30 mouse cellular contexts compared by ENCODE assay signal in the genomic region with DNA sequence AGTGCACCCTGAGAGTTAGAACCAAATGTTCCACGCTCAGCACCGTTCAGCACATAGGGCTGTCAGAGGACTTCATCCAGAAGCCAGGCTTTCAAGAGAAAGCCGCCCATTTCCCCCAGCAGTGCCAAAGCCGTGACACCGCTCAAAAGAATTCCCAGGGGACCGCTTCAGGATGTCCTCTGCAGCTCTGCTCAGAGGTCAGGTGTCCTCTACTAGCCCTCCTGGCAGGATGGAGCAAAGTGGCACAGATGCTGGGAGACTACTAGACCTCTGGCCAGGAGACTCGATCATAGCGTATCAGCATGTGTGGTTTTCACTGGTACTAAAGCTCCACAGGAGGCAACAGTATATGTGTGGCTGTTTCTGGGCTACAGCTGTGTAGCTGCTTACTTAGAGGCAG. TPM values are rescaled to one million over a fixed set of nuclear protein-coding genes. Genes with fewer than 3 reads are reported as not detected.
A peak's percentile ranks its signal among the peaks of the same experiment; 100 is the strongest.
DNase-seq lines count a peak whose midpoint lies in the region; ATAC-seq lines count a peak whose summit lies in the region.
"Had no signal": no experiment of that assay in that cellular context is flagged by ENCODE, and none has a peak within 500 bp of the region (broad histone marks: within the 10 kb centered on the region; RNA-seq: fewer than 3 reads in every experiment).

No protein-coding gene starts in this region.

- peak; percentile 10 for DNase-seq in cerebellum, adult 11-12 months
- DNase-seq in cerebellum, postnatal 36 days, result no peak
- peak; percentile 86 for DNase-seq in heart, adult 11 months
- DNase-seq in kidney, postnatal 14 days, result peak; percentile 32
- DNase-seq in kidney, postnatal 4 days, result no peak
- DNase-seq in midbrain, embryonic 11.5 days (ENCODE audit: low spot score, missing footprints), result peak; percentile 56
- DNase-seq: adrenal gland, postnatal 25 days; B cell, adult 2 months; cerebellum, adult 18-20 months; cerebellum, postnatal 10 days; embryo, embryonic 11 days; gastrocnemius, postnatal 25 days; heart, adult 2 months had no signal

- H3K4me2 ChIP-seq in heart, embryonic 11.5 days, result no peak overlapping the region
- H3K4me2 ChIP-seq in midbrain, embryonic 11.5 days, result no peak overlapping the region
- H3K4me2 ChIP-seq in midbrain, embryonic 13.5 days (replicated peaks), result no peak overlapping the region
- H3K4me2 ChIP-seq: embryonic facial prominence, embryonic 13.5 days; forebrain, embryonic 12.5 days; forebrain, embryonic 15.5 days; hindbrain, embryonic 12.5 days; hindbrain, embryonic 15.5 days had no signal

- no peak for ATAC-seq in heart, embryonic 11.5 days (replicated peaks; ENCODE audit: insufficient number of reproducible peaks, low FRiP score, low TSS enrichment)
- no peak for ATAC-seq in midbrain, embryonic 11.5 days (ENCODE audit: low FRiP score)
- ATAC-seq in midbrain, embryonic 13.5 days, result no peak
- ATAC-seq: forebrain, embryonic 15.5 days; Patski had no signal

- peaks cover 6% of the 10 kb centered on the region; the same call in 1 of the 2 replicates for H3K4me1 ChIP-seq in heart, embryonic 11.5 days (ENCODE audit: control insufficient read depth, insufficient read depth, low read length)
- H3K4me1 ChIP-seq in midbrain, embryonic 11.5 days (ENCODE audit: control insufficient read depth, insufficient read depth, low read length), result peaks cover 16% of the 10 kb centered on the region
- peaks cover 26% of the 10 kb centered on the region for H3K4me1 ChIP-seq in midbrain, embryonic 13.5 days (replicated peaks)

- 75% methylated on average over 8 of the region's 8 CpGs for WGBS in heart, embryonic 11.5 days (ENCODE audit: insufficient replicate concordance)
- WGBS in midbrain, embryonic 11.5 days, result 88% methylated on average over 8 of the region's 8 CpGs
- 84% methylated on average over 8 of the region's 8 CpGs for WGBS in midbrain, embryonic 13.5 days

- no peaks in the 10 kb centered on the region for H3K36me3 ChIP-seq in heart, embryonic 11.5 days (ENCODE audit: control insufficient read depth, insufficient read depth, low read length)
- no peaks in the 10 kb centered on the region for H3K36me3 ChIP-seq in midbrain, embryonic 11.5 days (ENCODE audit: control insufficient read depth, insufficient read depth, low read length)
- peaks cover 16% of the 10 kb centered on the region for H3K36me3 ChIP-seq in midbrain, embryonic 13.5 days
- H3K36me3 ChIP-seq: G1E had no signal

- no peaks in the 10 kb centered on the region for H3K27me3 ChIP-seq in heart, embryonic 11.5 days (ENCODE audit: control insufficient read depth, insufficient read depth, low read length)
- H3K27me3 ChIP-seq in midbrain, embryonic 11.5 days (ENCODE audit: control insufficient read depth, insufficient read depth, low read length), result no peaks in the 10 kb centered on the region
- no peaks in the 10 kb centered on the region for H3K27me3 ChIP-seq in midbrain, embryonic 13.5 days
- H3K27me3 ChIP-seq: CH12.LX; embryonic facial prominence, embryonic 13.5 days; forebrain, embryonic 12.5 days; forebrain, embryonic 15.5 days; hindbrain, embryonic 12.5 days; hindbrain, embryonic 15.5 days; Patski had no signal

- no peaks in the 10 kb centered on the region for H3K9me3 ChIP-seq in heart, embryonic 11.5 days (replicated peaks; ENCODE audit: control insufficient read depth, low read length)
- no peaks in the 10 kb centered on the region for H3K9me3 ChIP-seq in midbrain, embryonic 11.5 days (ENCODE audit: control insufficient read depth, low read length)
- H3K9me3 ChIP-seq in midbrain, embryonic 13.5 days, result no peaks in the 10 kb centered on the region
- H3K9me3 ChIP-seq: embryonic facial prominence, embryonic 10.5 days; embryonic facial prominence, embryonic 13.5 days; forebrain, embryonic 12.5 days; forebrain, embryonic 15.5 days; G1E; heart, embryonic 10.5 days; hindbrain, embryonic 12.5 days; hindbrain, embryonic 15.5 days had no signal

- no peak overlapping the region for H3K9ac ChIP-seq in heart, embryonic 11.5 days (ENCODE audit: low read depth, low read length)
- H3K9ac ChIP-seq in midbrain, embryonic 11.5 days (ENCODE audit: low read length), result no peak overlapping the region
- H3K9ac ChIP-seq in midbrain, embryonic 13.5 days (replicated peaks), result no peak overlapping the region
- H3K9ac ChIP-seq: embryonic facial prominence, embryonic 13.5 days; forebrain, embryonic 12.5 days; forebrain, embryonic 15.5 days; hindbrain, embryonic 12.5 days; hindbrain, embryonic 15.5 days had no signal

- H3K4me3 ChIP-seq in heart, embryonic 11.5 days (ENCODE audit: low read depth, low read length), result no peak overlapping the region
- H3K4me3 ChIP-seq in midbrain, embryonic 11.5 days (ENCODE audit: low read depth, low read length), result no peak overlapping the region
- no peak overlapping the region for H3K4me3 ChIP-seq in midbrain, embryonic 13.5 days (replicated peaks)
- H3K4me3 ChIP-seq: embryonic facial prominence, embryonic 10.5 days; embryonic facial prominence, embryonic 13.5 days; erythroblast, embryonic 14.5 days; forebrain, embryonic 12.5 days; forebrain, embryonic 15.5 days; heart, adult 2 months; heart, embryonic 10.5 days; hindbrain, embryonic 12.5 days; hindbrain, embryonic 15.5 days had no signal

- no peak overlapping the region for H3K27ac ChIP-seq in heart, embryonic 11.5 days (ENCODE audit: low read depth, low read length)
- H3K27ac ChIP-seq in midbrain, embryonic 11.5 days (ENCODE audit: low read depth, low read length), result no peak overlapping the region
- H3K27ac ChIP-seq in midbrain, embryonic 13.5 days, result no peak overlapping the region
- H3K27ac ChIP-seq: embryonic facial prominence, embryonic 10.5 days; embryonic facial prominence, embryonic 13.5 days; forebrain, embryonic 12.5 days; forebrain, embryonic 15.5 days; heart, adult 2 months; heart, embryonic 10.5 days; hindbrain, embryonic 12.5 days; hindbrain, embryonic 15.5 days had no signal

RNA-seq across cellular contexts. Expression of gene Atp6v0e2, which starts 2.5 kb away (rescaled TPM):
- 19.8 and 24.1 TPM in 2 replicates for polyA plus RNA-seq in heart, embryonic 11.5 days (2014; fragmentation: Nextera tagmentation; extraction: Ambion mirVana)
- 64.4 and 71.4 TPM in 2 replicates for polyA plus RNA-seq in midbrain, embryonic 11.5 days (2014; fragmentation: Nextera tagmentation; extraction: Ambion mirVana)
- polyA plus RNA-seq in midbrain, embryonic 13.5 days (2015; fragmentation: Nextera tagmentation; extraction: Ambion mirVana), result 174 and 176 TPM in 2 replicates
- polyA plus RNA-seq: erythroblast, embryonic 14.5 days; G1E had no signal

RNA-seq across cellular contexts. Expression of gene Lrrc61, which starts 19.7 kb away (rescaled TPM):
- 6.6 and 9.6 TPM in 2 replicates for polyA plus RNA-seq in heart, embryonic 11.5 days (2014; fragmentation: Nextera tagmentation; extraction: Ambion mirVana)
- polyA plus RNA-seq in midbrain, embryonic 11.5 days (2014; fragmentation: Nextera tagmentation; extraction: Ambion mirVana), result 15.5 and 15.9 TPM in 2 replicates
- polyA plus RNA-seq in midbrain, embryonic 13.5 days (2015; fragmentation: Nextera tagmentation; extraction: Ambion mirVana), result 20.8 and 21.2 TPM in 2 replicates
- polyA plus RNA-seq: G1E had no signal

RNA-seq across cellular contexts. Expression of gene Rarres2, which starts 37.7 kb away (rescaled TPM):
- polyA plus RNA-seq in heart, embryonic 11.5 days (2014; fragmentation: Nextera tagmentation; extraction: Ambion mirVana), result 16.4 and 18.3 TPM in 2 replicates
- 1.4 and 1.6 TPM in 2 replicates for polyA plus RNA-seq in midbrain, embryonic 11.5 days (2014; fragmentation: Nextera tagmentation; extraction: Ambion mirVana)
- polyA plus RNA-seq in midbrain, embryonic 13.5 days (2015; fragmentation: Nextera tagmentation; extraction: Ambion mirVana), result 2.5 and 2.9 TPM in 2 replicates
- polyA plus RNA-seq: erythroblast, embryonic 14.5 days; G1E had no signal

RNA-seq across cellular contexts. Expression of gene Gm45021, which starts 54.5 kb away (rescaled TPM):
- polyA plus RNA-seq in heart, embryonic 11.5 days (2014; fragmentation: Nextera tagmentation; extraction: Ambion mirVana), result 0.77 and 1.3 TPM in 2 replicates
- not detected in 2 replicates for polyA plus RNA-seq in midbrain, embryonic 11.5 days (2014; fragmentation: Nextera tagmentation; extraction: Ambion mirVana)
- polyA plus RNA-seq in midbrain, embryonic 13.5 days (2015; fragmentation: Nextera tagmentation; extraction: Ambion mirVana), result not detected in 2 replicates
- polyA plus RNA-seq: brain, embryonic 14.5 days; embryonic facial prominence, embryonic 10.5 days; embryonic facial prominence, embryonic 13.5 days; erythroblast, embryonic 14.5 days; forebrain, embryonic 12.5 days; forebrain, embryonic 15.5 days; G1E; gonadal fat pad, adult 2 months; heart, adult 2 months; heart, embryonic 10.5 days; heart, postnatal 0 days; hindbrain, embryonic 12.5 days; hindbrain, embryonic 15.5 days; intestine, embryonic 14.5 days; Patski had no signal

RNA-seq across cellular contexts. Expression of gene Repin1, which starts 58.8 kb away (rescaled TPM):
- 22.0 and 26.5 TPM in 2 replicates for polyA plus RNA-seq in heart, embryonic 11.5 days (2014; fragmentation: Nextera tagmentation; extraction: Ambion mirVana)
- polyA plus RNA-seq in midbrain, embryonic 11.5 days (2014; fragmentation: Nextera tagmentation; extraction: Ambion mirVana), result 39.9 and 44.1 TPM in 2 replicates
- polyA plus RNA-seq in midbrain, embryonic 13.5 days (2015; fragmentation: Nextera tagmentation; extraction: Ambion mirVana), result 44.6 and 47.2 TPM in 2 replicates
- polyA plus RNA-seq: G1E had no signal

Comparison
In these comparisons a context has a peak if more than half of its experiments do, and no peak if none do; other contexts are left out.
1. DNase-seq: peak in cerebellum, adult 11-12 months (single experiment), heart, adult 11 months (single experiment), kidney, postnatal 14 days (single experiment) and midbrain, embryonic 11.5 days (single experiment); none in cerebellum, postnatal 36 days (0 of 2) and kidney, postnatal 4 days (0 of 2).